Mouse (Mus musculus) thymus, adult 2 months (tissue): ENCODE measurements at regions not wholly inside any gene's neighbourhood (a gene's known extent, or its start where the extent isn't known, plus 50 kb on each side); places are given as distances from the start of the nearest gene placed in this dataset.
"Not testable (repeated sequence)": the region's sequence is repeated elsewhere in the genome, so short reads cannot be mapped to it uniquely, and the experiment has no call there.

Experiments used
- CTCF ChIP-seq: fragments of 200-500 bp; IDR thresholded peaks from 2 replicates; pipeline ENCODE4 v1.5.1; 2012; ENCODE audit warnings: mild to moderate bottlenecking, control low read depth, low read length, moderate library complexity, borderline replicate concordance; ENCODE audit not compliant: control insufficient read depth, poor library complexity, insufficient read depth; ENCODE audit errors: extremely low read depth
- POLR2A ChIP-seq: fragments of 200-500 bp; IDR thresholded peaks from 2 replicates; pipeline ENCODE4 v1.6.1; 2012; ENCODE audit warnings: mild to moderate bottlenecking, low read length, control low read depth, moderate library complexity; ENCODE audit not compliant: control insufficient read depth, poor library complexity, insufficient read depth; ENCODE audit errors: extremely low read depth

DNA sequence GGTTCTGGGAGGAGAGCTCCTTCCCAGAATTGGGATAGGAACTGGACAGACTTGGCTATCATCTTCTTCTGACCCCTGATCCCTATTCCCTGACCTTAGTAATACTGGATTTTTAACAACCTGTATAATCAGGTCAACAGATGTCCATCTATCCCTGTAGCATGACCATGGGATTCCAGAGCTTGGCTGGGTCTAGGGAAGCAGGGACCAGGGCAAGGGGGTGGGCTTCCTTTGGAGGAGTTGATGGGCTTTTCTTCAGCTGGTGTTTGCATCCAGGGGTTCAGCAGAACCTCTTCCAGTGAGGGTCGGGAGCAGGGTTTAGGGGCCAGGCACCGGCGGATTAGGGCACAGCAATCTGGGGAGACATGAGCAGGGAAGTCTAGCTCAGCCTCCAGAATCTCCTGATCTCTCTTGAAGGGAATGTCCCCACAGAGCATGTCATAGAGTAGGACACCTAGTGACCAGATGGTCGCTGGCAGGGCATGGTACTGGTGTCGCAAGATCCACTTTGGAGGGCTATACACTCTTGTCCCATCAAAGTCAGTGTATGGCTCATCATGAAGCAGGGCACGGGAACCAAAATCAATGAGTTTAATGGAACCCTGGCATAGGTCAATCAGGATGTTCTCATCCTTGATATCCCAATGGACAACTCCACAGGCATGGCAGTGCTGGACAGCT, 58.1 kb upstream of the Gm21119 start:
- not testable (repeated sequence) for TF ChIP-seq POLR2A, CTCF
